Mouse (Mus musculus) limb, embryonic 14.5 days (tissue): ENCODE results near the gene Foxe1. TPM values are rescaled to one million over a fixed set of nuclear protein-coding genes. Genes with fewer than 3 reads are reported as not detected.

ENCODE experiments used
- ATAC-seq: fragments of 200-750 bp; cut with Nextera tagmentation; 2 replicates; pipeline ENCODE4 v1.8.0; 2017; ENCODE audit warnings: low read depth, moderate number of reproducible peaks, moderate TSS enrichment; ENCODE audit not compliant: low FRiP score
- DNase-seq: peaks from one replicate; pipeline ENCODE4 v3.0.0-alpha.2; 2015; ENCODE audit warnings: low spot score
- H3K27ac ChIP-seq: fragments of 300-500 bp; sonication (generic); replicated peaks from 2 replicates; pipeline ENCODE4 v1.5.1; 2014; ENCODE audit warnings: low read depth, mild to moderate bottlenecking, low read length, moderate library complexity, mixed read lengths
- H3K27me3 ChIP-seq: fragments of 300-500 bp; sonication (generic); 2 replicates; pipeline ENCODE4 v1.6.1; 2014; ENCODE audit warnings: low read length, mixed read lengths; ENCODE audit not compliant: control insufficient read depth, insufficient read depth
- H3K36me3 ChIP-seq: fragments of 300-500 bp; sonication (generic); 2 replicates; pipeline ENCODE4 v1.6.1; 2014; ENCODE audit warnings: mild to moderate bottlenecking, low read length, moderate library complexity, mixed read lengths; ENCODE audit not compliant: control insufficient read depth, insufficient read depth
- H3K4me1 ChIP-seq: fragments of 300-500 bp; sonication (generic); 2 replicates; pipeline ENCODE4 v1.6.1; 2014; ENCODE audit warnings: antibody characterized with exemption, low read length, mixed read lengths; ENCODE audit not compliant: control insufficient read depth, insufficient read depth
- H3K4me2 ChIP-seq: fragments of 300-500 bp; sonication (generic); replicated peaks from 2 replicates; pipeline ENCODE4 v1.6.1; 2014; ENCODE audit warnings: low read depth, mild to moderate bottlenecking, low read length, moderate library complexity; ENCODE audit not compliant: severe bottlenecking
- H3K4me3 ChIP-seq: fragments of 300-500 bp; sonication (generic); replicated peaks from 2 replicates; pipeline ENCODE4 v1.5.1; 2014; ENCODE audit warnings: low read length
- H3K9ac ChIP-seq: fragments of 300-500 bp; sonication (generic); 2 replicates; pipeline ENCODE4 v1.6.1; 2014; ENCODE audit warnings: mild to moderate bottlenecking, low read depth, low read length, moderate library complexity; ENCODE audit not compliant: severe bottlenecking
- H3K9me3 ChIP-seq: fragments of 300-500 bp; sonication (generic); 2 replicates; pipeline ENCODE4 v1.6.1; 2016; ENCODE audit warnings: low read length; ENCODE audit not compliant: control insufficient read depth
- POLR2A ChIP-seq: fragments of 200-500 bp; IDR thresholded peaks from 2 replicates; pipeline ENCODE4 v1.8.0; 2012; ENCODE audit warnings: inconsistent platforms, mild to moderate bottlenecking, moderate library complexity, borderline replicate concordance; ENCODE audit not compliant: insufficient read depth, insufficient read length; ENCODE audit errors: extremely low read depth
- WGBS: fragments of 180-500 bp; shearing (Covaris S2); extraction: QIAGEN DNeasy Blood & Tissue Kit; methylation state at CpG from one replicate; pipeline ENCODE4 v1.1.7; 2014; 5-methylcytosine and 5-hydroxymethylcytosine counted together
- polyA plus RNA-seq, 2 experiments: library from polyadenylated mRNA; depleted of rRNA in 1 of 2; stranded (reverse) in 1 of 2; unstranded in 1 of 2; fragments of >200 nt; fragmentation: Nextera tagmentation in 1 of 2; extraction: Ambion mirVana in 1 of 2; gene quantifications; 2 replicates each; pipeline versions ENCODE4 v1.2.1 to v1.2.3; 2012 to 2014

Gene Foxe1
- polyA plus RNA-seq, 2 experiments = not detected

DNA sequence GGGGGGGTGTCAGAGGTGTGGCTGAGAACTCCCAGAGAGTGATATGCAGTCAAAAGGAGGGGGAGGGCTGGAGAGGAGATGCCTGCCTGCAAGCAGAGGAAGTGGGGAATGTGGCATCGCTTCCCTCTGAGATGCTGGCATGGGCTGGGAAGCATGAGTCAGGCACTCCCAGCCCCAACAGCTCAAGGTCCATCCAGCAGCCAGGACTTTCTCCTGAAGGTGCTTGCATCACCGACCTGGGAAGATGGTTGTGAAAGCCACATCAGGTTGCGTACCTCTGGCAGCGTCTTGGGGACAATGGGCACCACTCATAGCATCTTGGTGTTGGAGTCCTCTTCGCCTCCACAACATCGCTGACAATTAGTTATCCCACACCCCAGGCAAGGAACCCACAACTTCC is 27.0 kb downstream of the Foxe1 start:
- DNase-seq (no peak), ATAC-seq (no peak)
- no peak overlapping the region for H3K4me3 ChIP-seq
- peaks cover 7% of the 10 kb centered on the region; the same call in 1 of the 2 replicates for H3K4me1 ChIP-seq
- 34% methylated on average over 6 of the region's 6 CpGs for WGBS
- H3K27me3 ChIP-seq = no peaks in the 10 kb centered on the region
- no peak overlapping the region for H3K27ac ChIP-seq
- TF ChIP-seq POLR2A = no peak
- H3K36me3 ChIP-seq = no peaks in the 10 kb centered on the region
- H3K4me2 ChIP-seq = peak overlapping the region; percentile 45; the same call in 1 of the 2 replicates
- no peaks in the 10 kb centered on the region for H3K9me3 ChIP-seq
- no peak overlapping the region for H3K9ac ChIP-seq

DNA sequence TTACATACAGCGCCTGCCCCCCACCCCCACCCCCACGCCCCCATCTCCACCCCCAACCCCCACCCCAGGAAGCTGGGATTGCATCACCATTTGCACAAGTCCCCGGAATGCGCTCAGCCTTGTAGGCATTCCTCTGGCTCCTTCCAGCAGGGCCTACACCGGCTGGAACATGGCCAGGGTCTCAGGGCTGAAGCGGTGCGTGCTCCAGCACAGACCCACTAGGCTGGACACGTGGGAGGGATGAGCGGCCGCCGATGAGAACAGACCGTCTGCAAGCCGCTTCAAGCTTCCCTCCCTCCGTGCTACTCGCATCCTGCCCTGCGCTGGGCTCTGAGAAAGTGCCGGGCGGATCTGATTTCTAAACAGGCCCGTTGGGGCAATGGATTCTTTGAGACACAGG is 27.6 kb downstream of the Foxe1 start:
- no peak overlapping the region for H3K27ac ChIP-seq
- DNase-seq (peak; percentile 81), ATAC-seq (peak; percentile 79)
- TF ChIP-seq POLR2A = no peak
- no peaks in the 10 kb centered on the region for H3K27me3 ChIP-seq
- H3K9ac ChIP-seq = peak overlapping the region; percentile 25; the same call in 1 of the 2 replicates
- H3K4me1 ChIP-seq = peaks cover 7% of the 10 kb centered on the region; the same call in 1 of the 2 replicates
- H3K4me3 ChIP-seq = peak overlapping the region; percentile 20
- H3K4me2 ChIP-seq = peak overlapping the region; percentile 45
- H3K9me3 ChIP-seq = no peaks in the 10 kb centered on the region
- H3K36me3 ChIP-seq = no peaks in the 10 kb centered on the region
- under 1% methylated on average over 19 of the region's 19 CpGs for WGBS

DNA sequence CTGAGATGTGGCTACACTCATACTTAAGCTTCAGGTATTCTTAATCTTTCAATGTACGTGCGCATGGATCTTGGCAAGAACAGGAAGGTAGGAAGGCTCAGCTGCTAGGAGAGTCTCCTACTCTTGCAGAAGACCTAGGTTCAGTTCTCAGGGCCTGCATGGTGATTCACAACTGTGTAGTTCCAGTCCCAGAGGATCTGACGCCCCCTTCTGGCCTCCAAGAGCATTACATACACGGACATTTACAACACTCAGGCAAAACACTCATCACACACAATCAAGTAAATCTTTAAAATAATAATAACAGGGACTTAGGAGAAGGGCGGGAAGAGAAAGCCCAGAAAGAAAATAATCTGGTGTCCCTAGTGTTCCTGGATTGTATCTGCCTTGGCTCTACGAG is 31.0 kb downstream of the Foxe1 start:
- no peak for DNase-seq
- no peak; the same call in 1 of the 2 replicates for ATAC-seq
- H3K27ac ChIP-seq = no peak overlapping the region
- TF ChIP-seq POLR2A = no peak
- H3K27me3 ChIP-seq = no peaks in the 10 kb centered on the region
- H3K9ac ChIP-seq = no peak overlapping the region
- H3K9me3 ChIP-seq = no peaks in the 10 kb centered on the region
- peak overlapping the region; percentile 64 for H3K4me2 ChIP-seq
- peaks cover 7% of the 10 kb centered on the region; the same call in 1 of the 2 replicates for H3K4me1 ChIP-seq
- peak overlapping the region; percentile 34 for H3K4me3 ChIP-seq
- 62% methylated on average over 6 of the region's 6 CpGs for WGBS
- peaks cover 19% of the 10 kb centered on the region for H3K36me3 ChIP-seq

DNA sequence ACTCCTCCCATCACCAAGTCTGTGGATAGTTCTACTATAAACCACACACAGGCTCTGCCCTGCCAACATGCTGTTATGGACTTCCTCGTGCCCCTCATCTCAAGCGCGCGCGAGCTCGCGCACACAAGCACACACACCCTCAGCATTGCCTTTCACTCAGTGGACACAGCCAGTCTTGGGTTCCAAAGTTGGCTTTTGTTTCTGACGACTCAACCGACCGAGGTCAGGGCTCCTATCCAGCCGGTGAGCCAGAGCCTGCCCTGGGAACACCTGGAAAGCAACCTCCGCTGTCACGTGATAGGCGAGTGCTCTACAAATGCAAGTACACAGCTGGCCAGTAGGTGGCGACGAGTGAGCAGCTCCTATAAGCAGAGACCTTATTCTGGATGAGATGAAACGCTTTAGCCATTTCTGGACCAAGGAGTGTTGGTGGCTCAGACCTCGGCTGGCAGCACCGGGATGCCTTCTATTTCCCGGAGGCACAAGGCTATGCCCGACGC is 31.5 kb downstream of the Foxe1 start:
- Histone ChIP-seq H3K36me3 (peaks cover 21% of the 10 kb centered on the region), H3K27ac (no peak overlapping the region), H3K4me2 (peak overlapping the region; percentile 64), H3K4me3 (peak overlapping the region; percentile 34), H3K27me3 (no peaks in the 10 kb centered on the region), H3K4me1 (peaks cover 7% of the 10 kb centered on the region; the same call in 1 of the 2 replicates), H3K9ac (0 out of 2 replicates have a peak overlapping the region, but pooled peaks have one; percentile 28), H3K9me3 (no peaks in the 10 kb centered on the region)
- DNase-seq (peak; percentile 72), ATAC-seq (peak; percentile 78)
- 18% methylated on average over 22 of the region's 22 CpGs for WGBS
- TF ChIP-seq POLR2A = no peak

DNA sequence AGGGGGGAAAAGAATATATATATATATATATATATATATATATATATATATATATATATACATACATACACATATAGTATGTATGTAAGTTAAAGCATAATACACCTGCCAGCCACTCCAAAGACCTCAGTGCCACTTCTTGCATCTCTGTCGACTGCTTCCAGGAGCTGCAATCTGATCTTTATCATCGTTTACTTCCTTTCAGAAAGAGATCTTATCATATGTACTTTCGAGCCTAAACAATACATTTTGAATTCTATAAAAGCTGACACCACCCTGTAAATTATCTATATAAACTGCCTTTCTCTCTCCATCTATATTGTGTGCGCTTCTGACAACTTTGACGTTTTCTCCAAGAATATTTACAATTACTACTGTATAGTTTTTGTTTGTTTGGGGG is 45.1 kb downstream of the Foxe1 start:
- no peaks in the 10 kb centered on the region for H3K9me3 ChIP-seq
- H3K4me2 ChIP-seq = peak overlapping the region; percentile 74
- TF ChIP-seq POLR2A = no peak
- no peaks in the 10 kb centered on the region for H3K27me3 ChIP-seq
- peaks cover 6% of the 10 kb centered on the region; the same call in 1 of the 2 replicates for H3K4me1 ChIP-seq
- H3K4me3 ChIP-seq = peak overlapping the region; percentile 64
- WGBS = 25% methylated on average over 5 of the region's 5 CpGs
- H3K9ac ChIP-seq = peak overlapping the region; percentile 88
- no peak for DNase-seq
- peaks cover 19% of the 10 kb centered on the region; the same call in 1 of the 2 replicates for H3K36me3 ChIP-seq
- H3K27ac ChIP-seq = peak overlapping the region; percentile 94; the same call in 1 of the 2 replicates
- no peak for ATAC-seq
